Mouse (Mus musculus): ENCODE measurements at regions not wholly inside any gene's neighbourhood (a gene's known extent, or its start where the extent isn't known, plus 50 kb on each side); places are given as distances from the start of the nearest gene placed in this dataset.

GRCm38 (mm10) chr11:45635896-45636295 lies 216.0 kb upstream of the Clint1 start:
- Histone ChIP-seq H3K4me1 (ENCODE audit: control insufficient read depth, insufficient read depth, low read length) (no peaks in the 10 kb centered on the region), H3K27me3 (ENCODE audit: control insufficient read depth, insufficient read depth, low read length) (no peaks in the 10 kb centered on the region), H3K36me3 (ENCODE audit: control insufficient read depth, insufficient read depth, low read length) (no peaks in the 10 kb centered on the region), H3K4me3 (ENCODE audit: control insufficient read depth, low read depth, low read length) (no peak overlapping the region), H3K27ac (ENCODE audit: control insufficient read depth, insufficient read depth, low read depth, low read length) (no peak overlapping the region)
- TF ChIP-seq POLR2A (IDR thresholded peaks at IDR 0.05; ENCODE audit: control insufficient read depth, low read depth, low read length) (no peak), CTCF (IDR thresholded peaks at IDR 0.05; ENCODE audit: control insufficient read depth, insufficient read depth, insufficient replicate concordance, low read depth, low read length) (no peak)

GRCm38 (mm10) chr11:45639236-45639635 lies 212.6 kb upstream of the Clint1 start:
- H3K4me1 ChIP-seq (ENCODE audit: control insufficient read depth, insufficient read depth, low read length): no peaks in the 10 kb centered on the region
- H3K36me3 ChIP-seq (ENCODE audit: control insufficient read depth, insufficient read depth, low read length): no peaks in the 10 kb centered on the region
- no peak overlapping the region for H3K4me3 ChIP-seq (ENCODE audit: control insufficient read depth, low read depth, low read length)
- H3K27ac ChIP-seq (ENCODE audit: control insufficient read depth, insufficient read depth, low read depth, low read length): no peak overlapping the region
- H3K27me3 ChIP-seq (ENCODE audit: control insufficient read depth, insufficient read depth, low read length): no peaks in the 10 kb centered on the region
- TF ChIP-seq POLR2A (IDR thresholded peaks at IDR 0.05; ENCODE audit: control insufficient read depth, low read depth, low read length) (no peak), CTCF (IDR thresholded peaks at IDR 0.05; ENCODE audit: control insufficient read depth, insufficient read depth, insufficient replicate concordance, low read depth, low read length) (no peak)

- Histone ChIP-seq H3K27ac (ENCODE audit: control insufficient read depth, insufficient read depth, low read depth, low read length) (no peak overlapping the region), H3K4me3 (ENCODE audit: control insufficient read depth, low read depth, low read length) (no peak overlapping the region), H3K27me3 (ENCODE audit: control insufficient read depth, insufficient read depth, low read length) (no peaks in the 10 kb centered on the region), H3K4me1 (ENCODE audit: control insufficient read depth, insufficient read depth, low read length) (no peaks in the 10 kb centered on the region), H3K36me3 (ENCODE audit: control insufficient read depth, insufficient read depth, low read length) (no peaks in the 10 kb centered on the region)
- TF ChIP-seq CTCF (IDR thresholded peaks at IDR 0.05; ENCODE audit: control insufficient read depth, insufficient read depth, insufficient replicate concordance, low read depth, low read length): no peak
- TF ChIP-seq POLR2A (IDR thresholded peaks at IDR 0.05; ENCODE audit: control insufficient read depth, low read depth, low read length): no peak
These were observed 209.6 kb upstream of the Clint1 start for GRCm38 (mm10) chr11:45642142-45642756.

GRCm38 (mm10) chr11:45643629-45644325 lies 208.1 kb upstream of the Clint1 start:
- Histone ChIP-seq H3K36me3 (ENCODE audit: control insufficient read depth, insufficient read depth, low read length) (no peaks in the 10 kb centered on the region), H3K4me1 (ENCODE audit: control insufficient read depth, insufficient read depth, low read length) (no peaks in the 10 kb centered on the region), H3K4me3 (ENCODE audit: control insufficient read depth, low read depth, low read length) (no peak overlapping the region), H3K27ac (ENCODE audit: control insufficient read depth, insufficient read depth, low read depth, low read length) (no peak overlapping the region), H3K27me3 (ENCODE audit: control insufficient read depth, insufficient read depth, low read length) (no peaks in the 10 kb centered on the region)
- TF ChIP-seq POLR2A (IDR thresholded peaks at IDR 0.05; ENCODE audit: control insufficient read depth, low read depth, low read length) (no peak), CTCF (IDR thresholded peaks at IDR 0.05; ENCODE audit: control insufficient read depth, insufficient read depth, insufficient replicate concordance, low read depth, low read length) (no peak)

GRCm38 (mm10) chr11:45645815-45646214 lies 206.0 kb upstream of the Clint1 start:
- no peak overlapping the region for H3K27ac ChIP-seq (ENCODE audit: control insufficient read depth, insufficient read depth, low read depth, low read length)
- TF ChIP-seq POLR2A (IDR thresholded peaks at IDR 0.05; ENCODE audit: control insufficient read depth, low read depth, low read length) (no peak), CTCF (IDR thresholded peaks at IDR 0.05; ENCODE audit: control insufficient read depth, insufficient read depth, insufficient replicate concordance, low read depth, low read length) (no peak)
- H3K4me3 ChIP-seq (ENCODE audit: control insufficient read depth, low read depth, low read length): no peak overlapping the region

GRCm38 (mm10) chr11:45647888-45648287 lies 204.0 kb upstream of the Clint1 start:
- H3K4me1 ChIP-seq (ENCODE audit: control insufficient read depth, insufficient read depth, low read length): no peaks in the 10 kb centered on the region
- TF ChIP-seq CTCF (IDR thresholded peaks at IDR 0.05; ENCODE audit: control insufficient read depth, insufficient read depth, insufficient replicate concordance, low read depth, low read length) (peak; percentile 11; the same call in 1 of the 2 replicates), POLR2A (IDR thresholded peaks at IDR 0.05; ENCODE audit: control insufficient read depth, low read depth, low read length) (no peak)
- H3K4me3 ChIP-seq (ENCODE audit: control insufficient read depth, low read depth, low read length): no peak overlapping the region
- H3K36me3 ChIP-seq (ENCODE audit: control insufficient read depth, insufficient read depth, low read length): no peaks in the 10 kb centered on the region
- no peak overlapping the region for H3K27ac ChIP-seq (ENCODE audit: control insufficient read depth, insufficient read depth, low read depth, low read length)
- H3K27me3 ChIP-seq (ENCODE audit: control insufficient read depth, insufficient read depth, low read length): no peaks in the 10 kb centered on the region

More at GRCm38 (mm10) chr11:45645815-45646214, 206.0 kb upstream of the Clint1 start:
- Histone ChIP-seq H3K4me1 (ENCODE audit: control insufficient read depth, insufficient read depth, low read length) (no peaks in the 10 kb centered on the region), H3K27me3 (ENCODE audit: control insufficient read depth, insufficient read depth, low read length) (no peaks in the 10 kb centered on the region), H3K36me3 (ENCODE audit: control insufficient read depth, insufficient read depth, low read length) (no peaks in the 10 kb centered on the region)

GRCm38 (mm10) chr11:45656260-45656659 lies 195.6 kb upstream of the Clint1 start:
- Histone ChIP-seq H3K27me3 (ENCODE audit: control insufficient read depth, insufficient read depth, low read length) (no peaks in the 10 kb centered on the region), H3K27ac (ENCODE audit: control insufficient read depth, insufficient read depth, low read depth, low read length) (no peak overlapping the region), H3K36me3 (ENCODE audit: control insufficient read depth, insufficient read depth, low read length) (no peaks in the 10 kb centered on the region), H3K4me3 (ENCODE audit: control insufficient read depth, low read depth, low read length) (no peak overlapping the region), H3K4me1 (ENCODE audit: control insufficient read depth, insufficient read depth, low read length) (no peaks in the 10 kb centered on the region)
- TF ChIP-seq CTCF (IDR thresholded peaks at IDR 0.05; ENCODE audit: control insufficient read depth, insufficient read depth, insufficient replicate concordance, low read depth, low read length) (no peak), POLR2A (IDR thresholded peaks at IDR 0.05; ENCODE audit: control insufficient read depth, low read depth, low read length) (no peak)
